Mouse (Mus musculus) stomach, embryonic 15.5 days (tissue): ENCODE measurements around the gene Plekha5. TPM values are rescaled to one million over a fixed set of nuclear protein-coding genes. Genes with fewer than 3 reads are reported as not detected.
A peak's percentile ranks its signal among the peaks of the same experiment; 100 is the strongest.
"Not testable (repeated sequence)": the region's sequence is repeated elsewhere in the genome, so short reads cannot be mapped to it uniquely, and the experiment has no call there.

Experiments used
- ATAC-seq: fragments of 200-750 bp; cut with Nextera tagmentation; 2 replicates; pipeline ENCODE4 v1.8.0; 2017; ENCODE audit warnings: low read depth, moderate number of reproducible peaks, moderate TSS enrichment; ENCODE audit not compliant: insufficient read depth, low FRiP score
- H3K27ac ChIP-seq: fragments of 300-500 bp; sonication (generic); 2 replicates; pipeline ENCODE4 v1.5.1; 2015; ENCODE audit warnings: mild to moderate bottlenecking, inconsistent platforms
- H3K27me3 ChIP-seq: fragments of 300-500 bp; sonication (generic); replicated peaks from 2 replicates; pipeline ENCODE4 v1.6.1; 2015; ENCODE audit warnings: inconsistent platforms
- H3K36me3 ChIP-seq: fragments of 300-500 bp; sonication (generic); 2 replicates; pipeline ENCODE4 v1.6.1; 2015; ENCODE audit warnings: inconsistent platforms
- H3K4me1 ChIP-seq: fragments of 300-500 bp; sonication (generic); 2 replicates; pipeline ENCODE4 v1.6.1; 2015; ENCODE audit warnings: inconsistent platforms
- H3K4me2 ChIP-seq: fragments of 300-500 bp; sonication (generic); 2 replicates; pipeline ENCODE4 v1.6.1; 2015; ENCODE audit warnings: mild to moderate bottlenecking, inconsistent platforms
- H3K4me3 ChIP-seq: fragments of 300-500 bp; sonication (generic); replicated peaks from 2 replicates; pipeline ENCODE4 v1.5.1; 2015; ENCODE audit warnings: inconsistent platforms
- H3K9ac ChIP-seq: fragments of 300-500 bp; sonication (generic); 2 replicates; pipeline ENCODE4 v1.6.1; 2015; ENCODE audit warnings: inconsistent platforms
- H3K9me3 ChIP-seq: fragments of 300-500 bp; sonication (generic); 2 replicates; pipeline ENCODE4 v1.6.1; 2016; ENCODE audit warnings: inconsistent platforms
- WGBS: fragments of 180-500 bp; shearing (Covaris S2); methylation state at CpG from one replicate; pipeline ENCODE4 v1.1.7; 2015; 5-methylcytosine and 5-hydroxymethylcytosine counted together
- polyA plus RNA-seq: library from polyadenylated mRNA; unstranded; fragments of >200 nt; fragmentation: Nextera tagmentation; extraction: Ambion mirVana; gene quantifications from 2 replicates; pipeline ENCODE4 v1.2.1, GENCODE M21; 2015

Gene Plekha5
- polyA plus RNA-seq, 1 experiment from 2014 or later: 46.7 TPM

DNA sequence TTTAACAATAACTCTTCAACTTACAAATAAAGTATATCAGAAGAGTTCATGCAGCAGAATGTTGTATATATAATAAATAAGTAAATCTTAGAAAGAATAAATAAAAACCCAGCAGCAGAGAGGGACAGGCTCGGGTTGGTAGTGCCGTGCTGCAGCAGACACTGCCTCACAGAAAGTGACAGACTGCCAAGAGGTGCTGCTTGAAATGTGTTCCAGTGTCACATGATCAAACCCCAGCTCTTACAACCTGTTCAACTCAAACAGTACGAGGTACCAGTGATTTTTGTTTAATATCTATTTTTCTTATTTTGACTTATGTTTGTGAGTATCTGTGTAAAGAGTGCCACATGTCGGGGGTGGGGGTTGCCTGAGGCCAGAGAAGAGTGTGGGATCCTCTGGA, 75.1 kb downstream of the Plekha5 start:
- no peaks in the 10 kb centered on the region for H3K4me1 ChIP-seq
- H3K9ac ChIP-seq: no peak overlapping the region
- H3K27me3 ChIP-seq: no peaks in the 10 kb centered on the region
- no peak overlapping the region for H3K4me2 ChIP-seq
- no peaks in the 10 kb centered on the region for H3K36me3 ChIP-seq
- WGBS: 75% methylated on average over 4 of the region's 4 CpGs
- no peak overlapping the region for H3K27ac ChIP-seq
- no peak overlapping the region for H3K4me3 ChIP-seq
- H3K9me3 ChIP-seq: no peaks in the 10 kb centered on the region
- ATAC-seq: no peak

- ATAC-seq, H3K27me3 ChIP-seq, H3K4me1 ChIP-seq, H3K9me3 ChIP-seq, H3K36me3 ChIP-seq, H3K4me2 ChIP-seq, H3K27ac ChIP-seq, H3K4me3 ChIP-seq, H3K9ac ChIP-seq: not testable (repeated sequence)
- 75% methylated on average over 1 of the region's 1 CpGs for WGBS
Observed at GRCm38 (mm10) chr6:140500829-140501228, 77.0 kb downstream of the Plekha5 start.

DNA sequence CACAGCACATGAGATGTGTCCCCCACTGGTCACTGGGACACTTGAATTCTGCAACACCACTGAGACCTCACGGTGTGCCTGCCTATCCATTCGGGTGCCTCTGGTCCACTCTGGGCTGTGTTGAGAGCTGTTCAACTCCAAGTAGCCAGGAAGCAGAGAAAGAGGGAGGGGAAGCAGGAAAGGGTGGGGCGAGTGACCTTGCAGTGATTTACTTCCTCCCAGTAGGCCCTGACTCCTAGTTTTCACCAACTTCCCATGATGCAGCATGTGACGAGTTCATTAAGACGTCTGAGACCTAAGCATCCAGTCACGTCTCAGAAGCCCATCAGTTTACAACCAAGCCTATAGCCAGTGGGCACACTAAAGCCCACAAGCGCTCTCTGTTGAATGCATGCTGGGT, 78.0 kb downstream of the Plekha5 start:
- Histone ChIP-seq H3K4me2 (no peak overlapping the region), H3K4me1 (peaks cover 7% of the 10 kb centered on the region), H3K36me3 (no peaks in the 10 kb centered on the region), H3K9me3 (no peaks in the 10 kb centered on the region), H3K4me3 (no peak overlapping the region), H3K9ac (no peak overlapping the region), H3K27ac (no peak overlapping the region), H3K27me3 (no peaks in the 10 kb centered on the region)
- WGBS: 86% methylated on average over 7 of the region's 7 CpGs
- no peak for ATAC-seq

GRCm38 (mm10) chr6:140504796-140505195, 80.9 kb downstream of the Plekha5 start:
- Histone ChIP-seq H3K36me3 (no peaks in the 10 kb centered on the region), H3K27me3 (no peaks in the 10 kb centered on the region)

DNA sequence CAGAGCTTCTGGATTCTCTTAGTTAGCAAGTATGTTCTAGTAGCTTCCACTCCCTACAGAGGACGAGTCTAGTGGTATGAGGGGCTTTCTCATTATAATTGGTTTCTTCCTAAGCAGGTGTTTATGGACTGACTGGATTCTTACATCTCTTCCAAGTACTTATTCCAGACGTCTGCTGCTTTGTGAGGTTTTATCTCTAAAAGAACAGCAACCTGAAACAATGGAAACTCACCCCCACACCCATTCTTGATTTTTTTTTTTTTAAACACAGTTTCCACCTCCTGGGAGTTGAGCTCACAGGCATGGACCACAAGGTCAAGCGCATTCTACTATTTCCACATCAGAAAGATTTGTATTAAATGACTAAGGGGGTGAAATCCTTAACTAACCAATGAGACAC, 83.8 kb downstream of the Plekha5 start:
- Histone ChIP-seq H3K36me3 (no peaks in the 10 kb centered on the region), H3K9me3 (no peaks in the 10 kb centered on the region), H3K4me2 (no peak overlapping the region), H3K4me3 (no peak overlapping the region), H3K4me1 (peaks cover 20% of the 10 kb centered on the region), H3K27ac (no peak overlapping the region), H3K9ac (no peak overlapping the region), H3K27me3 (no peaks in the 10 kb centered on the region)
- no peak for ATAC-seq
- 57% methylated on average over 3 of the region's 3 CpGs for WGBS

More at GRCm38 (mm10) chr6:140504796-140505195, 80.9 kb downstream of the Plekha5 start:
- Histone ChIP-seq H3K4me3 (no peak overlapping the region), H3K9ac (no peak overlapping the region), H3K4me1 (peaks cover 18% of the 10 kb centered on the region), H3K4me2 (no peak overlapping the region), H3K27ac (no peak overlapping the region), H3K9me3 (no peaks in the 10 kb centered on the region)
- WGBS: 80% methylated on average over 10 of the region's 10 CpGs
- no peak for ATAC-seq

- peaks cover 20% of the 10 kb centered on the region for H3K4me1 ChIP-seq
- H3K9ac ChIP-seq: no peak overlapping the region
- H3K27ac ChIP-seq: 0 out of 2 replicates have a peak overlapping the region, but pooled peaks have one; percentile 21
- H3K36me3 ChIP-seq: no peaks in the 10 kb centered on the region
- no peak overlapping the region for H3K4me3 ChIP-seq
- 71% methylated on average over 13 of the region's 13 CpGs for WGBS
- peak; percentile 41; the same call in 1 of the 2 replicates for ATAC-seq
- H3K9me3 ChIP-seq: no peaks in the 10 kb centered on the region
- H3K27me3 ChIP-seq: no peaks in the 10 kb centered on the region
- no peak overlapping the region for H3K4me2 ChIP-seq
Observed at GRCm38 (mm10) chr6:140508475-140509150, 84.8 kb downstream of the Plekha5 start.

DNA sequence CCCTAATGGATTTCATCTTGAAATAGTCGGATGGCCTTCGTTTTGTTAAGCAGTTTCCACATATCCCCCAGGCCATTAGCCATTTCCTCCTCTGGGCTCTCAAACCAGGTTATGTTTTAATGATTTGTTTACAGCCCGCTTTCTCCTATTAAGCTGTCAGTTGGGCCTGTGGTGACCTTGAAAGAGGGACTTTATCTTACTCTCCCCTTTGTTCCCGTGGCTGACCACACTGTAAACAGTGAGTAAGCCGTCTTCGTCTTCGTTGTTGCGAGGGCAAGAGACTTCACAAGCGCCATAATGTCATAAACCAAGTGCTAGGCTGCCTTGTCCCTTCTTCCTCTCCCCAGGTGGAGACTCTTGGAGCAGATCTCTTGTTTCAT, 85.3 kb downstream of the Plekha5 start:
- no peak overlapping the region for H3K9ac ChIP-seq
- no peak overlapping the region for H3K27ac ChIP-seq
- H3K9me3 ChIP-seq: no peaks in the 10 kb centered on the region
- 30% methylated on average over 9 of the region's 9 CpGs for WGBS
- no peak overlapping the region for H3K4me2 ChIP-seq
- ATAC-seq: peak; percentile 37; the same call in 1 of the 2 replicates
- no peaks in the 10 kb centered on the region for H3K27me3 ChIP-seq
- peaks cover 20% of the 10 kb centered on the region for H3K4me1 ChIP-seq
- no peak overlapping the region for H3K4me3 ChIP-seq
- H3K36me3 ChIP-seq: no peaks in the 10 kb centered on the region

- Histone ChIP-seq H3K4me3 (no peak overlapping the region), H3K9me3 (no peaks in the 10 kb centered on the region), H3K27ac (no peak overlapping the region), H3K36me3 (no peaks in the 10 kb centered on the region), H3K9ac (no peak overlapping the region), H3K4me1 (peaks cover 17% of the 10 kb centered on the region), H3K27me3 (no peaks in the 10 kb centered on the region), H3K4me2 (no peak overlapping the region)
- 64% methylated on average over 1 of the region's 1 CpGs for WGBS
- no peak for ATAC-seq
Observed at GRCm38 (mm10) chr6:140512016-140512415, 88.2 kb downstream of the Plekha5 start.

- no peaks in the 10 kb centered on the region for H3K36me3 ChIP-seq
- no peaks in the 10 kb centered on the region for H3K27me3 ChIP-seq
- H3K27ac ChIP-seq: no peak overlapping the region
- no peak overlapping the region for H3K9ac ChIP-seq
- no peak for ATAC-seq
- H3K4me3 ChIP-seq: no peak overlapping the region
- no peak overlapping the region for H3K4me2 ChIP-seq
- no peaks in the 10 kb centered on the region for H3K9me3 ChIP-seq
- peaks cover 15% of the 10 kb centered on the region; the same call in 1 of the 2 replicates for H3K4me1 ChIP-seq
- WGBS: 64% methylated on average over 8 of the region's 8 CpGs
Observed at GRCm38 (mm10) chr6:140512427-140512826, 88.6 kb downstream of the Plekha5 start.

DNA sequence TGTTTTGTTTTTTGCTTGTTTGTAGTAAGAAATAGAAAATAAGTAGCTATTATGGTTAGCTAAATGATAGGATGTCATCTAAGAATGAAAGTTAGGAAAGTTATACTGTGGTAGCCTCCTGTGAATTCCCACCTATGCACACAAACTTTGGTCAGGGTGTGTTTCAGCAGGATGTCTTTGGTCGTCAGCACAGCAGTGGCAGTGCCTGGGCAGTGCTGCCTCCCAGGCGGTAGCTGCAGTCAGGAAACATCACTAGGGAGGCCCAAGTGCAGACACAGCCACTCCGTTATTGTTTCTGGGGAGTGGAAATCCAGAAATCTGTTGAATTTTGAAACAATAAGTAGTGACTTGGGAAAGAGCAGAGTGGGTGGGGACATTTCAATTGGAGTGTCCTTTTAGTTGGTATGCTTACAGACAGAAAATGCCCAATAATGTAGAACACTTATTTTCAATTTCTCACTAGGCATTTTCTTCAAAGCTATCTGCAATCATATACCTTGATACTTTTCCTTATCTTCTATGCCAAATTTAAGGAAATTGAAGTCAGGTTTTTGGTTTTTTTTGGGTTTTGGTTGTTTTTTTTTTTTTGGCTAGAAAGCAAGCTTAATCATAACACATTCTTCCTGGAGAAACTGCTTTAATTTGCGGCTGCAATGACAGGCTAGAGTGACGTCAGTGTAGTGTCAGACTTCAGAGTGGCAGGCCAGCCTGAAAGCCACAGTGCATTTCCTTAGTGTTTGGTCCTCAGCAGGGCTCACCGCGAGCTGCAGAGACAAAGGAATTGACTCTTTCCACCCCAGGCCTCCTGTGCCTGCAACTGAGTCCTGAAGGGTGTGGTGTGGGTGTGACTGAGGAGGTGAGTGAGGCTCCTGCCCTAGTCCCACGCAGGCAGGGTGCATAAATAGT, 90.6 kb downstream of the Plekha5 start:
- no peak overlapping the region for H3K4me3 ChIP-seq
- no peaks in the 10 kb centered on the region for H3K9me3 ChIP-seq
- no peak overlapping the region for H3K4me2 ChIP-seq
- H3K9ac ChIP-seq: no peak overlapping the region
- H3K27ac ChIP-seq: peak overlapping the region; percentile 36; the same call in 1 of the 2 replicates
- 19% methylated on average over 8 of the region's 8 CpGs for WGBS
- H3K4me1 ChIP-seq: peaks cover 14% of the 10 kb centered on the region
- H3K36me3 ChIP-seq: no peaks in the 10 kb centered on the region
- peak; percentile 65; the same call in 1 of the 2 replicates for ATAC-seq
- H3K27me3 ChIP-seq: no peaks in the 10 kb centered on the region

DNA sequence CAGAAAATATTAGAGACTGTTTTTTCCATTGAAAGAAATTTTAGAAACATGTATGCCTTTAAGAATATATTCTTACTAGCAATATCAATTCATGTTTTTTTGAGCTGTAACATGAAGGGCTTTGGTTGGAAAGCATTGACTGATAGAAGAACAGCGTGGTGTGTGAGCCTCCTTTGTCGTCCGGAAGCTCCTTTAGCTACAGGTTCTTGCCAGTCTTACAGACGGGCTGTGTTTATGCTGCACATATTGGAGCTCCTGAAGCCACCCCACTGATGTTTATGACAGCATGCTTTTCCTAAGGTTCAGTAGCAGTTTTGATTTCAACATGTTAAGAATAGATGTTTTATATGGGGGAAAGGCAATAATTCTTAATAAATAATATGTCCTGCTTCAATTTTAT, 91.7 kb downstream of the Plekha5 start:
- no peak overlapping the region for H3K9ac ChIP-seq

GRCm38 (mm10) chr6:140516202-140516601, 92.3 kb downstream of the Plekha5 start:
- H3K36me3 ChIP-seq: no peaks in the 10 kb centered on the region
- H3K9me3 ChIP-seq: no peaks in the 10 kb centered on the region
- ATAC-seq: no peak
- H3K27me3 ChIP-seq: no peaks in the 10 kb centered on the region
- H3K4me1 ChIP-seq: peaks cover 18% of the 10 kb centered on the region
- no peak overlapping the region for H3K9ac ChIP-seq
- no peak overlapping the region for H3K4me3 ChIP-seq
- H3K4me2 ChIP-seq: no peak overlapping the region
- WGBS: 52% methylated on average over 3 of the region's 3 CpGs
- no peak overlapping the region for H3K27ac ChIP-seq

More for the DNA sequence above, 91.7 kb downstream of the Plekha5 start:
- no peak overlapping the region for H3K27ac ChIP-seq
- no peak overlapping the region for H3K4me3 ChIP-seq
- no peaks in the 10 kb centered on the region for H3K36me3 ChIP-seq
- WGBS: 68% methylated on average over 4 of the region's 4 CpGs
- H3K27me3 ChIP-seq: no peaks in the 10 kb centered on the region
- no peaks in the 10 kb centered on the region for H3K9me3 ChIP-seq
- no peak overlapping the region for H3K4me2 ChIP-seq
- H3K4me1 ChIP-seq: peaks cover 18% of the 10 kb centered on the region
- ATAC-seq: no peak
